Mouse (Mus musculus): ENCODE measurements at regions not wholly inside any gene's neighbourhood (a gene's known extent, or its start where the extent isn't known, plus 50 kb on each side); places are given as distances from the start of the nearest gene placed in this dataset.

GRCm38 (mm10) chr3:123952121-123952520, 261.5 kb upstream of the Ndst3 start:
- DNase-seq, result no peak

- DNase-seq, result no peak
These were observed 276.7 kb upstream of the Ndst3 start for GRCm38 (mm10) chr3:123967373-123967772.

DNA sequence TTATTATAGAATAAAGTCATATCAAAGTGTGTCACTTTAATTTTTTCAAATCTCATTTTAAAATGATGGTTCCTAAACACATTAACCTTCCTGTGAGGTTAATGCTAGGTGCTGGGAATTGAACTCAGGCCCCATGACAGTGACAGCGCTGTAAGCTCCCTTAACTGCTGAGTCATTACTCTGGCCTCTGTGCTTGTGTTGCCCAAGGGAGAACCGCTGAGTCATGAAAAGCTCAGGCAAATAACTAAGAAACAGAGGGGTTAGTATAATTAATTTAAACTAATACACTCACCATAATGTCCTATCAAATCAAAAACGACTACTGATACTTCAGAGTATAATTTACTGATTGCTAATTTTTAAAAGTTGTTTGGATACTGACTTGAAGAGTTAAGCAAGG, 281.7 kb upstream of the Ndst3 start:
- DNase-seq, result no peak

DNA sequence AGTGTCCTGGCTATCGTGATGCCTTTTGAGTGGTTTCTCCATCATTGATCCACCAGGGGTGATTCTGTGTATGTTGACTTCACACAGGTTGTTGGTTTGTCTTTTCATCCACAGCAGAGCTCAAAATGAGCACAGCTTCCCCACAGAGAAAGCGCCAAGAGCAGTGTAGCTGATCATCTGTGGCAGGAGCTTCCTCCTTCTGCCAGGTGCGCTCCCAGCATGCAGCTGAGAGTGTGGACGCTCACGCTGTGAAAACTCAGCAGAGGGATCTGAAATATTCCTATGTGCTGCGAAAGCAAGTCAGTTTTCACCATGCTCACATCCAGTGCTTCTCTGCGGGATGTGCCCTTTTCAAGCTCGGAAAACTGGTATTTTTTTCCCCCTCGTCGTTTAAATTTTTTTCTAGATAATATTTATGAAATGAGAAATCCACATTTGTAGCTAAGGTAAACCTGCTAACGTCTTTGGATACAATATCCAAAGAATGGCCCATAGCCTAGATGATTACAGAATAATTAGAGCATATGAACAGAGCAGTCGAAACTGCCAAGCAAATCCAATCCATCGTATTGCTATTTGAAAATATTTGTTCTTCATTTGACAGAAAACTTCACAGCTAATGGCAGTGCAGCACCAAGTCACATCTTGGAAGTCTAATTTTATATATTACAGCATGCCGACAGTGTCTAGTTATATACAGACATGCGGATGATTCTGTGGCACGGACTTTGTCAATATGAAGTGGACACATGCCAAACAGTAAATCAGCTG, 283.3 kb upstream of the Ndst3 start:
- DNase-seq, result no peak

DNA sequence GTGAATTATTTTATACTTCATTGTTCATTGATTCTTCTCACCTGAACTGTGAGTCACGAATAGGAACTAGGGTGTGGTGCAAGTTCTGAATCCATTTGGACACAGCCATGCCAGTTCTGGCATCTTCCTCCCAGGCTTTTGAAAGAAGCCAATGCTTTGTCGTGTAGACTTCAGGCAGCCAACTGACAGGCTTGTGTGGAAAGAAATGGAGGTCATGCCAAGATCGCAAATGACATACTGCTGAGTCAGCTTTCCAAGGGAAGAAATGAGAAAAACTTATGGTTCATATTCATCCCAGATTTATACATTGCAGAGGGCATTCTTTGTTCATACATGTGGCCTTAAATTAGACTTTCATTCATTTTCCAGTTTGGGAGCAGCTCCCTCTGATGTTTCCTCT, 285.8 kb upstream of the Ndst3 start:
- DNase-seq, result no peak

DNA sequence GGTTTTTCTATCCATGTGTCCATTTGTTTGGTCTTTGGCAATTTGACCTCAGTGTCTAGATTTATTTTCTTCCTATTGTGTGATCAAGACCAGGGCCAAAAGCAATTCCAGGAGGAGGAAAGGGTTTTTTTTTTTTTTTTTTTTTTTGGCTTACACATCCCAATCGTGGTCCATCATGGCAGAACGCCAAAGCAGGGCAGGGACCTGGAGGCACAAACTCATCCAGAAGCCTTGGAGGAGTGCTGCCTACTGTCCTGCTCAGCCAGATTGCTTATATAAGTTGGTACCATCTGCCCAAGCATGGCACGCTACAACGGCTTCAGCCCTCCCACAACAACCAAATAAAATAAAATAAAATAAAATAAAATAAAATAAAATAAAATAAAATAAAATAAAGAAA, 286.5 kb upstream of the Ndst3 start:
- no peak for DNase-seq

GRCm38 (mm10) chr3:123983045-123983444, 292.4 kb upstream of the Ndst3 start:
- DNase-seq, result no peak

DNA sequence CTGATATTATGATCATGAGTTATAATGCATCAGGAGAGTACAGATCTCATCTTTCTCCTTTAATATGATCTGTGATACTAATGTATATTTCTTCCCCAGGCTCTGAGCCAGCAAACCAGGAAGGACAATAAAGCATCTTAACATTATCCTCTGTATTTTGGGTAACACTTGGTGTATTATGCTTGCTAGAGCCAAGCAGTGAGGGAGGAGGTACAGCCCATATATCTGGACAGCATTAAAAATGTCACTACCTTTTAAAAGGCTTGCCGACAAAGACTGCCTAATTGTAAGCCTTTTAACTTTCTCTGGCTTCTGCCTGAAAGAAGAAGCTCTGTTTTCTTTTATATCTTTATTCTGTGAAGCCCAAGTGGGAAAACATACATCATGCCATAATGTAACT, 292.9 kb upstream of the Ndst3 start:
- DNase-seq, result no peak

- DNase-seq, result no peak
These were observed 293.4 kb upstream of the Ndst3 start for GRCm38 (mm10) chr3:123984028-123984427.

- DNase-seq, result no peak
These were observed 309.4 kb upstream of the Ndst3 start for GRCm38 (mm10) chr3:123999957-124000616.

DNA sequence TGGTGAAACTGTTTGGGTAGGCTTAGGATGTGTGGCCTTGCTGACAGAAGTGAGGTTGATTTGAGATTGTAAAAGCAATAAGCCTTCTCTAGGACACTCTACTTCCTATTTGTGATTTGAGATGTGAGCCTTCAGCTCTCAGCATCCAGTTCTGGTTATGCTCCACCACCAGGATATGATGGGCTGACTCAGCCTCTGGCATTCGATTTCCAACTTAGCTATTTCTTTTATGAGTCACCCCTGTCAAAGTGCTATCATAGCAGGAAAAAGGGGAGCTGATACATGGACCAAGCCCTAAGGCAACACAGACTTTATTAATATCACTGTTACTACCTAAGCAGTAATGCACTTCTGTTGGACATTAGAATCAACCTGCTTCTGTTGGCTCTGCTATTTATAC, 310.2 kb upstream of the Ndst3 start:
- no peak for DNase-seq

GRCm38 (mm10) chr3:124011685-124012084, 309.0 kb upstream of the Tram1l1 start:
- no peak for DNase-seq

DNA sequence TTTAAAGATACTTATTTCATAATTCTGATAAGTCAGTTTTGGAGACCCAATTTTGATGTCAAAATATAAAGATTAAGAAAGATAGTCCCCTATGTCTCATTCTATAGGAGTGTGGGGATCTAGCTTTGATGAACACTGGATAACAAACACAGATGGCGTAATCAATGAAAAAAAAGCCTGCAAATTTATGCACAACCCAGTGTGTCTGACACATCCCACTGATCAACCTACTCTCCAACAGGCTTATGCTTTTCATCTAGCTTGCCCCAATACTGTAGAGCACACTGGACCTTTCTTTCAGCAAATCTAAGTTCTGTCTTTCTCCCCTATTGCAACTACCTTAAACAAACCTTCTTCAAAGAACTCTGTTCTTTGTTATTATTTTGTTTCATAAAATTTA, 302.0 kb upstream of the Tram1l1 start:
- no peak for DNase-seq

- DNase-seq, result no peak
These were observed 294.5 kb upstream of the Tram1l1 start for GRCm38 (mm10) chr3:124026188-124026587.

DNA sequence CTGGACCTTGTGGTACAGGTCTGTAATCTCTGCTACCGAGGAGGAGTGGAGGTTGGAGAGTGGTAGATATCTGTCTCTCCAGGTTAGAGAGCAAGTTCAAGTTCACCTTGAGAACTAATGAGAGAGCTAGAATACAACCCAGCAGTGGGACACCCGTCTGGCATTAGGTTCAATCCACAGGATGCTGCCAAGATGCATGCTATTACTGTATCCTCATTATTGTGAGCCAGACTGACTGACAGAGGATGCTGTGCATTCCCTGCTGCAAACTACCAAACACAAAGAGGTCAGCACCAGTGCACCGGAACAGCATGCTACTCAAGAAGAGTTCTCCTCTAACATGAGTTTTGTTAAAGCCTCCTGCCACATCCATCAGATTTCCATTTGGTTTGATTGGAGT, 253.6 kb upstream of the Tram1l1 start:
- no peak for DNase-seq

DNA sequence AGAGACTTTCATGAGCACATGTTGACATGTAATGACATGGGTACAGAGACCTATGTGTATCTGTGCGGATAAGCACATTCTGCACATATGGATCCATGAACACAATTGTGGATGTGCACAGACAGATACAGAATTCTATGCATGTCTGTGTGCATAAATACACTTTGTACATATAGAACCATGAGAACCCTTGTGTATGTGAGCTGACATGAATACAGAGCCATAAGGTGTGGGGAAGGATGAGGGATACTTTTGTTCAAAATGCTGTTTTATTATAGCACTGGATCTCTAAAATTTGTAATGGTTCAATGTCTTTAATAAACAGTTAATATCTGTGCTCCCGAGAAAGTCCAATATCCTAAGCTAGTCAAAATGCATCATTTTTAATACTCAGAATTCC, 253.1 kb upstream of the Tram1l1 start:
- no peak for DNase-seq

DNA sequence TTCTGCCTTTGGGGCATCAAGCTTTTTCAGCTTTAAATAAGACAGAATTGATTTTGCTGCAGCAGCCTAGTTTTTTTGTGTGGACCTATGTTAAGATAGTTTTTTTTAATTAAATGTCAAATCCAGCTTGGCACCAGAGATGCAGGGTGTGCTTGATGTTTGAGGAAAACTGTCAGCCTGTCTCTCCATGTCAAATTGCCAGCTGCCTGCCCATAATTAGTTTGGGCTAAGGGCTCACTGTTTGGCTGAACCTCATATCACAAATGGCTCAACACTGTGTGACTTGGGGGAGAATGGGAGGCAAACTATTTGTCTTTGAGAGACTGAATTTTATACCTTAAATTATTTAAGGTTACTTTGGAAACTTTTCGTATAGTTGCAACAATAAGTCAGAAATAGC, 252.7 kb upstream of the Tram1l1 start:
- no peak for DNase-seq

GRCm38 (mm10) chr3:124069182-124069581, 251.5 kb upstream of the Tram1l1 start:
- DNase-seq, result no peak

GRCm38 (mm10) chr3:124075974-124076606, 244.6 kb upstream of the Tram1l1 start:
- no peak for DNase-seq

GRCm38 (mm10) chr3:124092404-124093121, 228.1 kb upstream of the Tram1l1 start:
- no peak for DNase-seq

GRCm38 (mm10) chr3:124113995-124114394, 206.7 kb upstream of the Tram1l1 start:
- DNase-seq, result no peak

- no peak for DNase-seq
These were observed 164.4 kb upstream of the Tram1l1 start for GRCm38 (mm10) chr3:124156255-124156654.

GRCm38 (mm10) chr3:124157858-124158655, 162.6 kb upstream of the Tram1l1 start:
- no peak for DNase-seq

Data from kidney, adult 9 months (tissue).